Mouse (Mus musculus) heart, adult 11 months (tissue): ENCODE results near the gene Polr1e.
"Not testable (repeated sequence)": the region's sequence is repeated elsewhere in the genome, so short reads cannot be mapped to it uniquely, and the experiment has no call there.

ENCODE experiments used
- DNase-seq: peaks from one replicate; pipeline ENCODE4 v3.0.0; 2022

The Polr1e gene

DNA sequence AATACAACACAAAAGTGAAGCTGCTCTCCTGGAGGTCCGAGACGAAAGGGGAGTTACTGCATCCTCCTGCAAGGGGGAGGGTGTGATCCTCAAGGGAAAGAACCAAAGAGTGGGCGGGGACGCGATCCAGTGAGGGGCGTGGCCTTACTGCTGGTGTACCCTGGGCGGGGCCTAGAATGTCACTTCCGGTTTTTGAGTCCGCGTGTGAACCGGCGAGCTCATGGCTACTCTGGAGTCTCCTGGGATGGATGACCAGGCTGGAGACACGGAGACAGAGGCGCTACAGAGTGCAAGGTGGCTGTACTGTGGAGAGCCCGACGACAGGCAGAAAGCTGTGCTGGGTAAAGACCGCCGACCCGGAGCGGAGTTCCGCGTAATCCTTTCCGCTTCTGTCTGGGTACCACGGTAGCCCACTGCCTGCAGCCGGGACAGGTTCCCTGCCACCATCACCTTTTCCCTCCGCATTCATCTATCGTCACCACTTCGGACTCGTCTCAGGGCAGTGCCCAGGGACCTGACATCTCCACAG is at the start of gene Polr1e:
TSS of gene Polr1e (plus strand) at position 132 of the 529 bp plus-strand sequence.
- peak; percentile 100 for DNase-seq

DNA sequence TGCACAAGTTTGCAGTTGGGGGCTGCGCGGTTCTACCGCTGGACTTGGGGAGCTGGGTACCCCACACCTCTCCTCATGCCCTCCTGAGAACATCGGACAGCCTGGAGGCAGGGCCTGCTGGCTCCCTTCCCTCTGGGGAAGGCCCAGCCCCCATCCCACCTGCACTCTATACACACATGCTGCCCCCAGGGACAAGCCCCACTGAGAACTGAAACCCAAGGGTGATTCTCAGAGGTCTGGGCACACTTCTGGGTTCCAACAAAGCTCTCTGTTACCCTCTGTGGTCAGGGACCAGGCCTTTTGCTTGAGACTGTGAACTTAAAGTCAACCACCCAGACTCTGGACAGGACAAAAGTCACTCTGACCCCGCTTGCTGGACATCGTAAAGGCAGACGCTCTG is 48.3 kb upstream of the Polr1e start:
- no peak for DNase-seq

DNA sequence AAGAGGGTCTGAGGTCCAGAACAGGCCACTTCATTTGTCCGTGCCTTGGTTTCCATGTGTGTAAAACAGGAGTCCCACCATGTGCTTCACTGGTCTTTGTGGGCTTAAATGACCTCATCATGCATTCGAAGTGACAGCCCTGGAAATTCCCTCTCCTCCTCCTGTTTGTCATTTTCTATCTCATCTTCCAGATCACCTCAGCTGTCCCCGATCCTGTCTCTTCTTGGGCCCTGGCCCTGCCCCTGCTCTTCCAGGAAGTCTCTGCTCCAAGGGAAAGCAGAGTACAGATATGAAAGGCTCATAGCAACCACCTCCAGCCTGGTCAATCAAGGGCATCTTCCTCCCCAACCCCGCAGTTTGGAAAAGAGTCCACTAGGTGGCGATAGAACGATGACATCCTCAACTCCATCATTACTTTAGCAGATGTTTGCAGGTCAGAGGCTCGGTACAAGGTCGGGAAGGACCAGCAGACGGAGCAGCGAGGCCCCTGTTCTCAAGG is 47.7 kb upstream of the Polr1e start:
- DNase-seq = peak; percentile 94

DNA sequence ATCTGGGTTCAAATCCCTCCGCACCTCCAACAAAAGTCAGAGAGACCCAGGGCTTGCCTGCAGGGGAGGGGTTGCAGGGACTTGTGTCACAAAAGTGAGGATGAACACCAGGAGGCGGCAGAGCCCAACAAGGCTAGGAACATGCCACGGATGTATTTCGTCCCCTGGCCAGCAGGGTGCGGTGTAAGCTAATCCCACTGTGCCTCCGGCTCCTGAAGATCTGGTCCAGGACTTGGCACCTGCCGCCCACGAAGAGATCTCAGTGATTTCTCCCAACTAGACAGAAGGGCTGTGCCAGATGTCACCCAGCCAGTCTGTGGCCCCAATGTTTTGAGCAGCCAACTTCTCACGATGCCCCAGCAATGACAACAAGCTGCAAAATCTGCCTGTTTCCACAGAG is 44.9 kb upstream of the Polr1e start:
- DNase-seq = peak; percentile 97

DNA sequence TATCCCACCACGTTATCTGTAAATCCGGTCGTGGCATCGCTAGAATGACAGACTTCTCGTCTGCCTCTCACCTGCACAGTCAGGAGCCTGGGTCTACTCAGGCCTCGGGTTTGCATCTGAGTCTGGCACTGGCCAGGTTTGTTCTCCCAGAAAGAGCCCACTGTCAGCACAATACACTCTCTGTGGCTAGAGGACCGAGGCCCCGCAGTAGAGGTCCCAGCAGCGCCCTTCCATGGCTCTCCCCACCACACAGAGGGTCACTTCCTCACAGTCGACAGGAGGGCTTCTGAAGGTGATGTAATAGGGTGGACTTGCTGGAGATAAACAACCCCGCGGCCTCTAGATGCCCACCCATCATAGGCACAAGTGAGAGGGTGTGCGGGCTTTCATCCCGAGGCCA is 44.5 kb upstream of the Polr1e start:
- DNase-seq = no peak

- DNase-seq = no peak
Observed at GRCm38 (mm10) chr4:44974331-44974730, 44.1 kb upstream of the Polr1e start.

DNA sequence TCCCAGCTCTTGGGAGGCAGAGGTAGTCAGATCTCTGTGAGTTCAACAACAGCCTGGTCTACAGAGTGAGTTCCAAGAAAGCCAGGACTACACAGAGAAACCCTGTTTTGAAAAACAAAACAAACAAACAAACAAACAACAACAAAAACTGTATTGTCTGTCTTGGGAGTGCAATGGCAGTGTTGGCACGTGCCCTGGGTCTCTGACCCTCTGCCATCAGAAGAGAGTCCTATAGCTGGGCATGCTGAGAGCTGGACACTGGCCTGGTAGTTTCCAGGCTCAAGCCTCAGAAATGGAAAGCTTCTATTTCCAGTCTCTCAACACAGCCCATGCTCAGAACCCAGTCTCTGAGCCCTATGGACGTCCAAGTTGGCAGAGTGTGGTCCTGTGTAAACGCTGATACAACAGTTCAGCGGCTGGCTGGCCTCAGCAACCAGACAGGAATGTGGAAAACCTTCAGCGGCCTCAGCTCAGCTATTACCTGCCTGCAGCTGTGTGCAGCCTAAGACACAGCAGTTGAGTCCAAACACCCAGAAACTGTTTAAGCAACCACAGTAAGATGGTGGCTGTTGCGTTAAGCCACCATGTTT is 42.3 kb upstream of the Polr1e start:
- DNase-seq = no peak

DNA sequence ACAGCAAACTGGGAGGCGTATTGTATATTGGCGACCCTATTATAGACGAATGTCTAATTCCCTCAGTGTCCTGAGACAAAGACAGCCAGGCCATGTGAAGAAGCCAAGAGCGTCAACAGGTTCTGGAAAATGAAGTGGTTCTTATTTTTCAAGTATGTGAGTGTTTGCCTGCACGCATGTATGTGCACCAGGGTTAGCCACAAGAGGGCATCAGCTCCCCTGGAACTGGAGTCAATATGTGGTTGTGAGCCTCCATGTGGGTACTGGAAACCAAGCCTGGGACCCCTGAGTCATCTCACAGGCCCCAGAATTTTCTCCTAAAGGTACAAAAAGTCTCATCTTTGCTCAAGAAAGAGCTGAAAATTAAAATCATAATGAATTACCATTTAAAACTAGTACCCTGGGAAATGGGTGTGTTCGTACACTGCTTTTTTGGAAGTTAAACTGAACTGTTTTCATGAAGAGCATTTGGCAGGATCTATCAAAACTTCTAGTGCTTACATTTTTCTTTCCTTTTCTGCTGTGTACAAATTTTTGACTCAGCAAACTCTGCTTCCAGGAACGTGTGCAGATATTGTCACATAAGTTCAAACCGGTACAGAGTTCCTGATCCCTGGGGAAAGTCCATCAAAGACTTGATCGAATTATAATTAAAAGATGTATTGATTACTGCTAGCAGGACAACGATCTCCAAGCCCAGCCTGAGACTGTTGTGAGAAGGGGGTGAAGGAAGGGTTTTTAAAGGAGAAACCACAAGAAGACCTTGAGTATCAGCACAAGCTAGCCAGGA is 41.3 kb upstream of the Polr1e start:
- DNase-seq = no peak

DNA sequence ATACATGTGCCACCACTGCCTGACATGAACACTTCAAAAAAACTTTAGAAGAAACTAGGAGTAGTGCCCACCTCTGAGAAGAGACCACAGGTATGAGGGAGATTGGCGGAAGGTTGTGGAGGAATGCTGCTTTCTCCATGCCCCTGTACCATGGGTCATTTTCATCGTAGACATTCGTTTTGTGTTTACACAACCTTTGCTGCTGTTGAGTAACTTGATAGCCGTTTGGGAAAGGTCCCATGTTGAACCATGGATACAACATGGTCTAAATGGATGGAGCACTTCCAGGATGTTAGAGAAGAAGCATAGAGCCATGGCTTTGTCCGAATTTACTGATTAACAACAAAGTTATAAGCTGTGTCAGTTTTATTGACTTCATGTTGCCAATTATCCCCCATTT is 40.2 kb upstream of the Polr1e start:
- DNase-seq = no peak

DNA sequence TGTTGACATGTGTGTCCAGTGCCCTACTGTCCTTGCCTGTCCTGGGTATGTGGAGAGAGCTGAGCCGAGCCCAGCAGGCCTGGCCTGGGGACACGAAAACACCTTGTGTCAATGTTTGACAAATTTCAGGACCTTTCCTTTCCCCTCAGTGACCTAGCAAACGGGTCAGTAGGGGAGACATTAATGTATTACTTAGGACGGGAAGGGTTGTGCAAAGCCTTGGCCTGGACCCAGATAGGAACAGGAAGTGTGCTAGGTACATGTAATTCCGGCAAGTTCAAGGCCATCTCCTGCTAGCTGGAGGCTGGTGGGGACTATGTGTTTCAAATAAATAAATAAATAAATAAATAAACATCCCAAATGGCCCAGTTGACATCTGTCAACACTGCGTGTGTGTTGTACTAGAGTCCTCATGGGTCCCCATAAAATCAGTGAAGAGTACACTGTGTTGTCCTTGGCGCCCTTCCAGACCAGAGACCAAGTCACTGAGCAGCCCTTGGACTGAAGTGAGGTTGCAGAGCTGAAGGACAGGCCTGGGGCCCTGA is 38.5 kb upstream of the Polr1e start:
- DNase-seq = peak; percentile 93

DNA sequence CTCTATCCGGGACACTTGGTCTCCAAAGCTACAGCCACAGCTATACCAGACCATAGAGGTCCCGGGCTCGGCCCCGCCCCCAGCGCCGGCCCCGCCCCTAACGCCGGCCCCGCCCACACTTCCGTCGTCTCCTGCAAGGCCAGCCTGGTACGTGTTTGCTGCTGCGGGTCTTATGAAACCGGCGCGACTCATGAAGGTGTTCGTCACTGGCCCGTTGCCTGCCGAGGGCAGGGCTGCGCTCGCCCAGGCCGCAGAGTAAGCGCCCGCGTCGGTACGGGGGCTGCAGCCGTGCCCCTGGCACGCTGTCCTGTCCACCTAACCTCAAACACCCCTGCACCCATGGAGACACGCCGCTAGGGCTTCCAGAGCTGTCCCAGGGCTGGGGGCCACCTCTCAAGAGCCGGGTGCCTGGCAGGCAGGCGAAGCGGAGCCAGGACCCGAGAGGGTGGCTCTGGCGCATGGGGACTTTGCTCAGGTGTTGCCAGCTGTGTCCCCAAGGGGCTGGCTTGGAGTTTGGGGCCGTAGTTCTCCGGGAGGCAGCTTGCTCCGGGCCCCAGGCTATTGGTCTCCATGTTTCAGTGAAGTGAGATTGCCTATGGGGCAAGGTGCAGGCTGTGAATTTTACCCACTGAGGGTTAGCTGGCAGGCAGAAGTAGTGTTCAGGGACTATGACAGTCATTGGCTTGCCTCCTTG is 37.0 kb upstream of the Polr1e start, which contains the start of gene Grhpr:
TSS of gene Grhpr (plus strand) at position 116 of the 694 bp plus-strand sequence.
- peak; percentile 99 for DNase-seq

GRCm38 (mm10) chr4:44981974-44982287 is 36.5 kb upstream of the Polr1e start:
- no peak for DNase-seq

- no peak for DNase-seq
Observed at GRCm38 (mm10) chr4:44982440-44983130, 35.8 kb upstream of the Polr1e start.

DNA sequence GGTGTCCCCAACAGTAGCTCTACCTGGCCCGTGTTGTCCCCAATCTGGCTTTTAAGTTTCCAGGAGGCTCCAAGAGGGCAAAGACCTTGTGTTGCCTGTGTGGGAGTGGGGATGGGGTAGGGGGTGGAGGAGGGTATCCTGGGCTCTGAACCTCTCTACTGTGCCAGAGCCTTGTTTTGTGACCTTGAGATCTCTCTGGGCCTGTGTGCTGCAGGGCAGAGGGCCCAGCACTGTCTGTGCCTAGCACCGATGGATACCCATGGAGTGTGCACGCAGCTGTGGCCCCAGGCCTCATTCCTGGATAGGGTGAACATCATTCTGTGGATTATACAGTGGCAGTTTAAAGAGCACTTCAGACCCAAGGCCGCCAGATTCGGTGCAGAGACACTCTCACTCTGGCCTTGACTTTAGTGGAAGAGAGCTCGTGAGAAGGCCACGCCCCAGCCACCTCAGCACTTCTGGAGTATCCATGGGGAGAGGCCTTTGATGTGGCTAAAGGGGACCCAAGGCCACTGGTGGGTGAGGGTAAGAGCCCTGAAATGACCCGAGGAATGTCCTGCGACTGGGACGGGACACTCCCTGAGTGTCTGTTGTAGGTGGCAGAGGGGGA is 35.1 kb upstream of the Polr1e start:
- DNase-seq = no peak

- DNase-seq = no peak
Observed at GRCm38 (mm10) chr4:44990560-44990959, 27.8 kb upstream of the Polr1e start.

DNA sequence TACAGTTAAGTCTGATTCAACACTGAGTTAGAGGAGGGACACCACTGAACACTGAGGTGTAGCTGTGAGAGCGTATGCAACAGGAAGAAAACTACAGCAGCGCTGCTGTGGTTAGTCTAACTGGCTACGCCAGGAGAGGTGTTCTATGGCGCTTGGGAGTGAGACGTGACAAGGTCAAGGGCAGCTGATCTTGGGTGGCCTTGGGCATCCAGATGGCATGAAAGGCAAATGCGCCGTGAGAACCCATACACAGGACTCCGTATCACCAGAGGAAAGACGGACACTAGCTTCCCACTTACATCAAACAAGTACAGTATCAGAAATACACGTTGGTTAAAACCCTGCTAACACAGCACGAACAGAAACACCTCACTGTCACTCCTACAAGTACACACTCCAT is 26.1 kb upstream of the Polr1e start:
- not testable (repeated sequence) for DNase-seq

- not testable (repeated sequence) for DNase-seq
Observed at GRCm38 (mm10) chr4:44993179-44993578, 25.2 kb upstream of the Polr1e start.

DNA sequence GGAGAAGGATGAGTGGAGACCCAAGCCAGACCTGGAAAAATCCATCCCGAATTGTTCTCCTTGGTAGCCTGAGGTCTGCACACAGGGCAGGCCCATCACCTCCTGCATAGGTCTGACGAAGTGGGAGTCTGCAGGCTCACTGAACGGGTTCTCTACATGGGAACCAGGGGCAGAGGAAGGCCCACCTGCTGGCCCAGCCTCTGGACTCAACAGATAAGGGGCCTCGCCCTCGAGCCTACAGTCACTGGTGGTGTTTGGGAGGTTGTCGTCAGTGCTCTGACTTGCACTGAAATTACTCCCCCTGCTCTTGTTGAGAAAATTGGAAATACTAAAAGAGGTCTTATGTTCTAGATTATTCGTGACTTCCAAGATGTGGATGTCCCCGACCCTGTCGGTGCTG is 24.5 kb upstream of the Polr1e start:
- no peak for DNase-seq

DNA sequence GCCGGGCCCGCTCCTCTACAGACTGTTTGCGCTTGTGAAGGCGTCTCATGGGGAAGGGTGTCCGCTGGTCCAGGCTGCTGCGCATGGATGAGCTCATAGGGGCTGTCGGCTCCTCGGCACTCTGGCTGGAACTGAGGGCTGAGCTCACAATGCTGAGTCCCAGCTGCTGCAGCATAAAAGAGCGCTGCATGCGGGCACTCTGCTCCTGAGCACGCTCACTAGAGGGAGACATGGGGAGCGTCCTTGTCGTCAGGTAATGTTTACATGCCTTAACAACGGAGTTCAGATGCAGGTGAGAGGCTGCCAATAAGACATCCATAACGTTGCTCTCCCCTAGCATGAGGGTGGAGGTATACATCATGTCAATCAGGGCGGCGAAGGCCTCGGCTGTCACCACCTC is 23.6 kb upstream of the Polr1e start:
- DNase-seq = no peak

DNA sequence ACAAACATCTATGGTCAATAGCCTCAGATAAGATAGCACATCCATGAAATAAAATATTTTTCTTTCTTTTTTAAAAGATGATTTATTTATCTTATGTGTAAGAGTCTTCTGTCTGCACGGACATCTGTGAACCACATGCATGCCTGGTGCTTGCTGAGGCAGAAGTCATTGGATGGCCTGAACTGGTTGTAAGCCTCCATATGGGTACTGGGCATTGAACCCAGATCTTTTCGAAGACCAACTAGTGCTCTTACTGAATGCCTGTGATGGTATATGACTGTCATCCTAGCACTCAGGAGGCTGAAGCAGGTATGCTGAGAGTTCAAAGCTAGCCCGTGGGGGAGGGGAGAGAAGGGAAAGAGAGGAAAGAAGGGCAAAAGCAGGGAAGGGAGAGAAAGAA is 20.3 kb upstream of the Polr1e start:
- DNase-seq = no peak

DNA sequence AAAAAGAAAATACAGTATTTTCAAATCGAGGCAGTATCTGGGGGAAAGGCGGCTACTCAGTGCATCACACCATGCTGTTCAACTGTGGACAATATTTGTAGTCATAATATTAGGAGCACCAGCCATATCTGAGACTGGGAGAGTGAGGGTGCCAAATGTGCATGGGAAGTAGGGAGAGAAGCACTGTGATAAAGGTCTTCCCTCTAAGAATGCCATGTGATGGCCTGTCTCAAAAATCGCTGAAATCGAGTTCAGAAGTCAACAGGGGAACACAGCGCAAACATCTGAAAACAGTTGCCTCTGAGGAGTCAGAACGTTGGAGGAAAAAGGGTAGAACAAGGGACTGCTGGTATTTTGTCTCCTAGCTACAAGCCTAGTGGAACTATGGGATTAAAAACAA is 18.4 kb upstream of the Polr1e start:
- DNase-seq = no peak

DNA sequence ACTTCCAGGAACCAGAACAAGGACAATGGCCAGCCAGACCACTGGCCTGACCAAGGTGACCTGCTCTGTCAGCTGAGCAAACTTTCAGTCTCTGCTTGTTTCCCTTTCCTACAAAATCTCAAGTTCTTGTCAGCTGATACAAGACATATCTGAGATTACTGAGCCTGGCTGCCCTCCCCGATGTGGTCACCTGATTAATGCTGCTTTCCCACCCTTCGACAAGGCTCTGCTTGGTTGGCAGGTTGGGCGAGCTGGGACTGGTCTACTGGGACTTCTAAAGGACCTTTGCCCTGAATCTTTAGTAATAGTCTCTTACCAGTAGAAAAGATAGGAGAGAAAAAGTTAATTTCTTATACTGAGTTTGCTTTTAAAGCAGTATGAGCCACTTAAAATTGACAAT is 12.9 kb upstream of the Polr1e start:
- DNase-seq = peak; percentile 87
